Mouse (Mus musculus): ENCODE data around the gene Zfp950. TPM values are rescaled to one million over a fixed set of nuclear protein-coding genes. Genes with fewer than 3 reads are reported as not detected.

Zfp950 gene
- polyA plus RNA-seq, 1 experiment: 38.3 TPM

- TF ChIP-seq POLR2A (IDR thresholded peaks at IDR 0.05; ENCODE audit: borderline replicate concordance, low read depth, low read length): no peak
- TF ChIP-seq CTCF (IDR thresholded peaks at IDR 0.05; ENCODE audit: low read depth, low read length): no peak
- H3K4me1 ChIP-seq (ENCODE audit: control insufficient read depth, insufficient read depth, low read length): peaks cover 6% of the 10 kb centered on the region
- H3K4me3 ChIP-seq (ENCODE audit: insufficient read depth, low read length): no peak overlapping the region
- no peak overlapping the region for H3K27ac ChIP-seq (ENCODE audit: insufficient read depth, low read depth, low read length)
These were observed 109.1 kb downstream of the Zfp950 start for GRCm38 (mm10) chr19:61031570-61031969.

- Histone ChIP-seq H3K27ac (ENCODE audit: insufficient read depth, low read depth, low read length) (no peak overlapping the region), H3K4me1 (ENCODE audit: control insufficient read depth, insufficient read depth, low read length) (peaks cover 14% of the 10 kb centered on the region), H3K4me3 (ENCODE audit: insufficient read depth, low read length) (no peak overlapping the region)
- TF ChIP-seq CTCF (IDR thresholded peaks at IDR 0.05; ENCODE audit: low read depth, low read length): no peak
- TF ChIP-seq POLR2A (IDR thresholded peaks at IDR 0.05; ENCODE audit: borderline replicate concordance, low read depth, low read length): no peak
These were observed 118.6 kb downstream of the Zfp950 start for GRCm38 (mm10) chr19:61021939-61022566.

- TF ChIP-seq POLR2A (IDR thresholded peaks at IDR 0.05; ENCODE audit: borderline replicate concordance, low read depth, low read length) (no peak), CTCF (IDR thresholded peaks at IDR 0.05; ENCODE audit: low read depth, low read length) (no peak)
- H3K4me3 ChIP-seq (ENCODE audit: insufficient read depth, low read length): no peak overlapping the region
- no peak overlapping the region for H3K27ac ChIP-seq (ENCODE audit: insufficient read depth, low read depth, low read length)
- H3K4me1 ChIP-seq (ENCODE audit: control insufficient read depth, insufficient read depth, low read length): peaks cover 16% of the 10 kb centered on the region
These were observed 119.1 kb downstream of the Zfp950 start for GRCm38 (mm10) chr19:61021502-61021901.

DNA sequence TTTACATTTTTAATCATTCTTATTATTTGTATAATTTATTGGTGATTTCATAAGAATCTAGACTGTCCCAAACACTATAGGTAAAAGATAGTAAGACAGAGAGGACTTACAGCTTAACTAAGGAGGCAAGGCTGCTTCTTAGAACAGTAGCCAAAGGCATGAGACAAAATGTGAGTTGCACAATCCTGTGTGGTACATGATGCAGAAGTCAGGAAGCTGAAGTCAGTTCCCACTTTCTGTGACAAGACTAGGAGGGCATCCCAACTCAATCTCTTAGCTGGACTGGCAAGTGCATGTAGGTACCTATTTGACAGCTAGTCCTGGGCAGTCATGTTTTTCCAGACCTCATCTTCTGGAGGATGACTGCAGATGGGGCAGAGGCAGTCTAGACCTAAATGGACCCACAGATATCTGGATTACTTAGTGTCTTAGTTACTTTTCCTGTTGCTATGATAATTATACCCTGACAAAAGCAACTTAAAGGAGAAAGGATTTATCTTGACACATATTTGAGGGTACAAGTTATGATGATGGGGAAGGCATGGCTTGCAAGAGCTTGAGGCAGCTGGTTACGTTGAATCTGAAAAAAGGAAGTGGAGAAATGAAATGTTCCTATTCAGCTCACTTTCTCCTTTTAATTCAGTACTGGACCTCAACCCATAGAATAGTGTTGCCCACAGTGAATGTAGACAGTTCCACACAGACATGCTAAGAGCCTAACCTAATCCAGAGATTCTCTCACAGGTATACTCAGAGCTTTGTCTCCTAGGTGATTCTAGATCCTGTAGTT lies 123.0 kb downstream of the Zfp950 start:
- TF ChIP-seq POLR2A (IDR thresholded peaks at IDR 0.05; ENCODE audit: borderline replicate concordance, low read depth, low read length) (no peak), CTCF (IDR thresholded peaks at IDR 0.05; ENCODE audit: low read depth, low read length) (no peak)

GRCm38 (mm10) chr19:61009266-61009665 lies 131.4 kb downstream of the Zfp950 start:
- TF ChIP-seq POLR2A (IDR thresholded peaks at IDR 0.05; ENCODE audit: borderline replicate concordance, low read depth, low read length): no peak
- no peak for TF ChIP-seq CTCF (IDR thresholded peaks at IDR 0.05; ENCODE audit: low read depth, low read length)
- H3K4me3 ChIP-seq (ENCODE audit: insufficient read depth, low read length): no peak overlapping the region
- H3K27ac ChIP-seq (ENCODE audit: insufficient read depth, low read depth, low read length): no peak overlapping the region
- H3K4me1 ChIP-seq (ENCODE audit: control insufficient read depth, insufficient read depth, low read length): no peaks in the 10 kb centered on the region

More for the DNA sequence above, 123.0 kb downstream of the Zfp950 start:
- H3K4me3 ChIP-seq (ENCODE audit: insufficient read depth, low read length): no peak overlapping the region
- peaks cover 16% of the 10 kb centered on the region for H3K4me1 ChIP-seq (ENCODE audit: control insufficient read depth, insufficient read depth, low read length)
- H3K27ac ChIP-seq (ENCODE audit: insufficient read depth, low read depth, low read length): no peak overlapping the region

Other genes starting within 250 kb of the Zfp950 start
- 0.39 TPM in 1 of 2 replicates, not detected in the other for gene Gm7102, start 35.5 kb upstream of the Zfp950 start, polyA plus RNA-seq (2012; ENCODE audit: insufficient read depth, insufficient read length, missing spikeins)
- not detected in 2 replicates for gene Gm6020, start 43.0 kb upstream of the Zfp950 start, polyA plus RNA-seq (2012; ENCODE audit: insufficient read depth, insufficient read length, missing spikeins)
- 474 and 503 TPM in 2 replicates for gene Csf2ra, start 87.6 kb upstream of the Zfp950 start, polyA plus RNA-seq (2012; ENCODE audit: insufficient read depth, insufficient read length, missing spikeins)
- not detected in 2 replicates for gene Gm21060, start 156.2 kb upstream of the Zfp950 start, polyA plus RNA-seq (2012; ENCODE audit: insufficient read depth, insufficient read length, missing spikeins)